Mouse (Mus musculus): Measurements from ENCODE around the gene Hpse2.

- TF ChIP-seq CTCF (IDR thresholded peaks at IDR 0.05; ENCODE audit: low read depth), result no peak
- no peak for TF ChIP-seq EP300 (IDR thresholded peaks at IDR 0.05; ENCODE audit: low read depth)
Observed at GRCm38 (mm10) chr19:42928271-42928670, 459.9 kb downstream of the Hpse2 start.

All from liver, embryonic 14.5 days (tissue).